Mouse (Mus musculus) limb, embryonic 14.5 days (tissue): ENCODE measurements around the gene Nup107. TPM values are rescaled to one million over a fixed set of nuclear protein-coding genes. Genes with fewer than 3 reads are reported as not detected.

ENCODE experiments used
- ATAC-seq: fragments of 200-750 bp; cut with Nextera tagmentation; 2 replicates; pipeline ENCODE4 v1.8.0; 2017; ENCODE audit warnings: low read depth, moderate number of reproducible peaks, moderate TSS enrichment; ENCODE audit not compliant: low FRiP score
- DNase-seq: peaks from one replicate; pipeline ENCODE4 v3.0.0-alpha.2; 2015; ENCODE audit warnings: low spot score
- H3K27ac ChIP-seq: fragments of 300-500 bp; sonication (generic); replicated peaks from 2 replicates; pipeline ENCODE4 v1.5.1; 2014; ENCODE audit warnings: low read depth, mild to moderate bottlenecking, low read length, moderate library complexity, mixed read lengths
- H3K27me3 ChIP-seq: fragments of 300-500 bp; sonication (generic); 2 replicates; pipeline ENCODE4 v1.6.1; 2014; ENCODE audit warnings: low read length, mixed read lengths; ENCODE audit not compliant: control insufficient read depth, insufficient read depth
- H3K36me3 ChIP-seq: fragments of 300-500 bp; sonication (generic); 2 replicates; pipeline ENCODE4 v1.6.1; 2014; ENCODE audit warnings: mild to moderate bottlenecking, low read length, moderate library complexity, mixed read lengths; ENCODE audit not compliant: control insufficient read depth, insufficient read depth
- H3K4me1 ChIP-seq: fragments of 300-500 bp; sonication (generic); 2 replicates; pipeline ENCODE4 v1.6.1; 2014; ENCODE audit warnings: antibody characterized with exemption, low read length, mixed read lengths; ENCODE audit not compliant: control insufficient read depth, insufficient read depth
- H3K4me2 ChIP-seq: fragments of 300-500 bp; sonication (generic); replicated peaks from 2 replicates; pipeline ENCODE4 v1.6.1; 2014; ENCODE audit warnings: low read depth, mild to moderate bottlenecking, low read length, moderate library complexity; ENCODE audit not compliant: severe bottlenecking
- H3K4me3 ChIP-seq: fragments of 300-500 bp; sonication (generic); replicated peaks from 2 replicates; pipeline ENCODE4 v1.5.1; 2014; ENCODE audit warnings: low read length
- H3K9ac ChIP-seq: fragments of 300-500 bp; sonication (generic); 2 replicates; pipeline ENCODE4 v1.6.1; 2014; ENCODE audit warnings: mild to moderate bottlenecking, low read depth, low read length, moderate library complexity; ENCODE audit not compliant: severe bottlenecking
- H3K9me3 ChIP-seq: fragments of 300-500 bp; sonication (generic); 2 replicates; pipeline ENCODE4 v1.6.1; 2016; ENCODE audit warnings: low read length; ENCODE audit not compliant: control insufficient read depth
- POLR2A ChIP-seq: fragments of 200-500 bp; IDR thresholded peaks from 2 replicates; pipeline ENCODE4 v1.8.0; 2012; ENCODE audit warnings: inconsistent platforms, mild to moderate bottlenecking, moderate library complexity, borderline replicate concordance; ENCODE audit not compliant: insufficient read depth, insufficient read length; ENCODE audit errors: extremely low read depth
- WGBS: fragments of 180-500 bp; shearing (Covaris S2); extraction: QIAGEN DNeasy Blood & Tissue Kit; methylation state at CpG from one replicate; pipeline ENCODE4 v1.1.7; 2014; 5-methylcytosine and 5-hydroxymethylcytosine counted together
- polyA plus RNA-seq, 2 experiments: library from polyadenylated mRNA; depleted of rRNA in 1 of 2; stranded (reverse) in 1 of 2; unstranded in 1 of 2; fragments of >200 nt; fragmentation: Nextera tagmentation in 1 of 2; extraction: Ambion mirVana in 1 of 2; gene quantifications; 2 replicates each; pipeline versions ENCODE4 v1.2.1 to v1.2.3; 2012 to 2014

Gene Nup107
- polyA plus RNA-seq, 2 experiments: 53.4 to 61.2 TPM

DNA sequence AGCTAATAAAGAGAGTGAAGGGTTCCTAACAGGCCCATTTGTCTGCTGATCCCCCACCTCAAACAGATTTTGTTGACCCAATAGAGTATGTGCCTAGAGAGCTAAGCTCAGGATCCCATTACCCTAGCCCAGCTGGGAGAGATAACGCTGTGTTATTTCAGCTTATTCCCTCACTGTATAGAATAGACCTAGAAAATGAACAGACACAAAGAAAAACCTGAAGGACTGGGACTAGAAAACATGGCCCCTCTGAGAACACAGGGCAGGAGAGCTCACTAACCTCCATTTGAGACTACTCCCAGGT is 17.7 kb downstream of the Nup107 start:
- peaks cover 87% of the 10 kb centered on the region for H3K36me3 ChIP-seq
- no peaks in the 10 kb centered on the region for H3K4me1 ChIP-seq
- no peaks in the 10 kb centered on the region for H3K9me3 ChIP-seq
- no peak for DNase-seq
- ATAC-seq: no peak
- no peaks in the 10 kb centered on the region for H3K27me3 ChIP-seq
- TF ChIP-seq POLR2A: no peak
- no peak overlapping the region for H3K9ac ChIP-seq
- WGBS: 95% methylated on average over 1 of the region's 1 CpGs
- H3K27ac ChIP-seq: no peak overlapping the region
- no peak overlapping the region for H3K4me2 ChIP-seq
- no peak overlapping the region for H3K4me3 ChIP-seq

GRCm38 (mm10) chr10:117774011-117774816 is 18.3 kb downstream of the Nup107 start:
- no peaks in the 10 kb centered on the region for H3K9me3 ChIP-seq
- DNase-seq: no peak
- TF ChIP-seq POLR2A: no peak
- 92% methylated on average over 22 of the region's 22 CpGs for WGBS
- H3K27ac ChIP-seq: no peak overlapping the region
- no peak overlapping the region for H3K9ac ChIP-seq
- no peaks in the 10 kb centered on the region for H3K4me1 ChIP-seq
- no peak for ATAC-seq
- no peak overlapping the region for H3K4me2 ChIP-seq
- no peaks in the 10 kb centered on the region for H3K27me3 ChIP-seq
- no peak overlapping the region for H3K4me3 ChIP-seq
- peaks cover 86% of the 10 kb centered on the region for H3K36me3 ChIP-seq

GRCm38 (mm10) chr10:117773106-117773720 is 19.3 kb downstream of the Nup107 start:
- no peak for ATAC-seq
- Histone ChIP-seq H3K4me3 (no peak overlapping the region), H3K27ac (no peak overlapping the region), H3K36me3 (peaks cover 79% of the 10 kb centered on the region), H3K27me3 (no peaks in the 10 kb centered on the region), H3K4me2 (no peak overlapping the region), H3K9me3 (no peaks in the 10 kb centered on the region), H3K4me1 (no peaks in the 10 kb centered on the region), H3K9ac (no peak overlapping the region)
- WGBS: 93% methylated on average over 7 of the region's 7 CpGs
- no peak for TF ChIP-seq POLR2A
- no peak for DNase-seq

DNA sequence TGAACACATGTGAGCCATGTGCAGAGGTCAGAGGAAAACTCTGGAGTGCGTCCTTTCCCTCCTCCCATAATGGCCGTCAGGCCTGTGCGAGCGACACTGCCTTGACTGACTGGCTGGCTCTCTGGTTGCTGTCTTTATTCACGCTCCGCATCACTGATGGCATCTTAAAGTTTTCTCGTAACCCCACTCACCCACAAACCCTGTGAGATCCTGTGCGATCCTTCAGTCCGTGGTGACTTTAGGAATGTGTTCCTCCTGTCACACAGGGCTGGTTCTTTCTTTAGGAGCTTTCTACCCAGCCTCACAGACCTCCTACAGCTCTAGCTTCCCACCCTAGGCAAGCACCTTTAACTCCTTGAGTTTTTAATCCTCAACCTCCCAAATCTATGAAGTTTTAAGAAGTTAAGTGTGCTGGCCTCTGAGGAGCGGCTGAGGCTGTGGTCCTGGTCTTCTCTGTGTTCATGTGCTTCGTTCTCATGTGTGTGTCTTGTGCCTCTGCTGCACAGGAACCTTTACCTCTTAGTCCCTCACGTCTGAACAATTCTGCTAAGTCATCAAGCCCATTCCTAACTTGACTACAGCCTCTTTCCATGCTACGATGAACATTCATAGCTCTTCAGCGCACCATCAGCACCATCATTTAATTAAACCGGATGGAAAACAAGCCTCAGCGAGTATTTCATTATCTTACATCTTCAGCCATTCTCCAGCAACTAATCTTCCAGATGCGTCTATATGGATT is 20.0 kb downstream of the Nup107 start:
- no peak for TF ChIP-seq POLR2A
- 94% methylated on average over 17 of the region's 17 CpGs for whole genome bisulfite sequencing
- DNase-seq: no peak
- Histone ChIP-seq H3K36me3 (peaks cover 79% of the 10 kb centered on the region), H3K4me1 (no peaks in the 10 kb centered on the region), H3K4me3 (no peak overlapping the region), H3K9me3 (no peaks in the 10 kb centered on the region), H3K9ac (no peak overlapping the region), H3K4me2 (no peak overlapping the region), H3K27me3 (no peaks in the 10 kb centered on the region), H3K27ac (no peak overlapping the region)
- no peak for ATAC-seq

DNA sequence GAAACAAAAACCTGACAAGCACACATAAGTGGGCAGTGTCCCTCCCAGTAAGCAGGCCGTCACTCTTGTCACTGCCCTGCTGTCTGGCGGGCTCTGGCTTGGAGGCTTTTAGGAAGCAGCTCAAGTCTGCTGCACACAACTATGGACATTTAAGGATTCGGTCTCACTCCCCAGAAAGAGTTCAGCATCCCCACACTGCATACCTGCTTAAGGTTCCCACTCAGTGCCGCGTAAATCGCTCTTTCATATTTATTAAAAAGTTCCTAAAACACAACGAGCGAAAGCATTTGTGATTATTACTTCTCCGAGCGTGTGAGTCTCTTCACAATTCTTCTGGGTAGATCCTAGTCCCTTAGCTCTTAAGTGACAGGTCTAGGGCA is 21.4 kb downstream of the Nup107 start:
- 94% methylated on average over 10 of the region's 10 CpGs for WGBS
- Histone ChIP-seq H3K27ac (no peak overlapping the region), H3K36me3 (peaks cover 78% of the 10 kb centered on the region), H3K27me3 (no peaks in the 10 kb centered on the region), H3K9me3 (no peaks in the 10 kb centered on the region), H3K4me2 (no peak overlapping the region), H3K4me3 (no peak overlapping the region), H3K4me1 (no peaks in the 10 kb centered on the region), H3K9ac (no peak overlapping the region)
- ATAC-seq (no peak), DNase-seq (no peak)
- TF ChIP-seq POLR2A: no peak
